Mouse (Mus musculus) megakaryocyte, adult 5-6 weeks (primary cell): ENCODE results near the gene Tns4. TPM values are rescaled to one million over a fixed set of nuclear protein-coding genes. Genes with fewer than 3 reads are reported as not detected.

Source experiments
- ATAC-seq: 2 replicates; pipeline ENCODE4 v1.8.0; 2016; ENCODE audit warnings: mild to moderate bottlenecking, inconsistent platforms; ENCODE audit not compliant: poor library complexity, severe bottlenecking
- total RNA-seq, 2 experiments: library from RNA; stranded (forward) in 1 of 2; stranded (reverse) in 1 of 2; fragments of 153-499, 151-499 nt in 1 of 2; fragments of 221-1000, 200-1000 nt in 1 of 2; gene quantifications; 2 replicates each; pipeline versions ENCODE4 v1.2.3 to v1.2.4; 2015 to 2017

The Tns4 gene
- total RNA-seq, 2 experiments from 2014 or later = 4.6 to 8.6 TPM

DNA sequence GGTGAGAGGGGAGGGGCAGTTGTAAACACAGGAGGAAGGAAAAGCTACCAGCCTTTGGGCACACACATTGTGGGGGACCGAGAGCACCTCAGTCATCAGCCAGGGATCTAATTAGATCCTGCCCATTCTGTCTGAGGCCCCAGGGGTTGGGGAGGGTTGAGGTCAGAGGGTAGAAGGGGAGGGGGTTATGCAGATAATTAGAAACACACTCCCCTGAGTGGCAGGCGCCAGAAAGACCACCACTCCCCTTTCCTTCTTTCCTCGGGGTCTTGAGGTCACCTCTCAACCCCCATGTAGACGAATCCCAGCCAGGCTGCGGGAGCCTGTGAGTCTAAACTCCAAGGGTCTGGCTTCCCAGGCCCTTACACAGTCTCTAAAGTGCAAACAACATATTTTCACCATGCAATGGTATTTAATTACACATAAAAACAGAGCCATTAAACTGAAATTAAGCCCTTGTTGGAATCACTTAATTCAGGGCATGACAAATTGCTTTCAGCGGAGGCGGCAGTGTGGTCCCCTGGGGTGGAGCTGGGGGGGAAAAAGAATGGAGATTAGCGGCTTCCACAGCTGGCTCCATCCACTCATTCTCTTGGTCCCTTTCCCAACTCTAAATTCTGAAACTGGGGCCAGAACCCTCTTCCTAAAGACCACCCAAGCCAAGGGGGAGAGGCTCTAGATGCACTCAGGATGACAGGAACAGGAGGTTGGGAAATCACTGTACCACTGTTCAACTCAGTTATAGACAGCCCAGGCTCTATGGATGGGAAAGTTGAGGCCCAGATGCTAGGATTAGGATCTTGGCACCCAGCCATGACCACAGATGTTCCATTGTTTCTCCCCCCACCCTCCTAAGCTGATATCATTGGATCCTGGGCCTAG, 33.3 kb downstream of the Tns4 start:
- no peak for ATAC-seq

DNA sequence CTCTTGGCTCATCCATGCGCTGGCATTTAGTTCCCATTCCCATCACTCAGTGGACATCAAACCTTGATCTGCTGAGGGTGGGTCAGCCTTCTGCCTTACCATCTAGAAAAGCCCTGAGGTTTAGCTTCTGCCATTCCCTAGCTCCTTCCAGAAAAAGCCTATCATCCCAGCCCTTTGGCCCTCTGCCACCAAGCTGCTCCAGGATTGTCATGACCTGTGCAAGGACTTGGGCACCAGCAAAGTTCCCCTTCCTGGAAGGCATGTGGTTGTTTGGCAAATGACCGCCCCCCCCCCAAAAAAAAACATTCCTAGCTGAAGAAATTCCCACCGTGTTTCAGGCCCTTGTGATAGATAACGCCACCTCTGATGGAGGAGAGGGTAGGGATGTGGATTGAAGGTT, 34.0 kb downstream of the Tns4 start:
- no peak for ATAC-seq

DNA sequence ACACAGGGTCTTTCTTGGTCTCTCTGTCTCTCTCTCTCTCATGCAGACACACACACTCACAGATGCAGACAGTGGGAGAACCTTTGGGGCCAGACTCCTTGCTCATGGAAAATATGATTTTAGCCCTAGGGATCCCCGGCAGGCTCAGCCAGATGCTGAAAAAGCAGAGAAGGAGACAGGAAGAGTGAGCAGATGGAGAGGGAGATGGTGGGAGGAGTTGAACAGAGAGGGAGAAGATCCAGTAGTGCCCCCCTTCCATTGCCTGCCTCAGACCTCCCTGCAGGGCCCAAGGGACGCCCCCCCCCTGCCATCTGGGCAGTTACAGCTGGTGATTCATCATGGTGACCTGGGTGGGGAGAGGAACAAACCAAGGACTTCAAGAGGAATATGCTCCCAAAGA, 41.5 kb downstream of the Tns4 start:
- no peak for ATAC-seq

DNA sequence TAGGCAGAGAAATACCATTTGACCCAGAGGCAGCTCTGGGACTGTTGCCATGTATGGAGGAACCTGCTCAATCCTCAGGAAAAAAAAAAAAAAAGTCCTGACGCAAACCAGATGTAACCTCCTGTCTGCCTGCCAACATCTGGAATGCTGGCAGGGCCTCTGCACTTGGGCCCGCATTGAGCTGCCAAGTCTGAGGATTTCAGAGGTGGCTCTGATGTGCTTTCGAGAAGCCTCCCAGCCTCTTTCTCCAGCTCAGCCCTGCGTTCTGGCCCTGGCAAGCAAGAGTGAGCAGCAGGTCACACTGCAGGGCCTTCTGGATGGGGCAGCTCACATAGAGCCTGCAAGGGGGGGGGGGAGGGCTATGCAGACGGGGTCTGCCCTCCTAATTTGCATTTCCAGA, 42.0 kb downstream of the Tns4 start:
- ATAC-seq = no peak

DNA sequence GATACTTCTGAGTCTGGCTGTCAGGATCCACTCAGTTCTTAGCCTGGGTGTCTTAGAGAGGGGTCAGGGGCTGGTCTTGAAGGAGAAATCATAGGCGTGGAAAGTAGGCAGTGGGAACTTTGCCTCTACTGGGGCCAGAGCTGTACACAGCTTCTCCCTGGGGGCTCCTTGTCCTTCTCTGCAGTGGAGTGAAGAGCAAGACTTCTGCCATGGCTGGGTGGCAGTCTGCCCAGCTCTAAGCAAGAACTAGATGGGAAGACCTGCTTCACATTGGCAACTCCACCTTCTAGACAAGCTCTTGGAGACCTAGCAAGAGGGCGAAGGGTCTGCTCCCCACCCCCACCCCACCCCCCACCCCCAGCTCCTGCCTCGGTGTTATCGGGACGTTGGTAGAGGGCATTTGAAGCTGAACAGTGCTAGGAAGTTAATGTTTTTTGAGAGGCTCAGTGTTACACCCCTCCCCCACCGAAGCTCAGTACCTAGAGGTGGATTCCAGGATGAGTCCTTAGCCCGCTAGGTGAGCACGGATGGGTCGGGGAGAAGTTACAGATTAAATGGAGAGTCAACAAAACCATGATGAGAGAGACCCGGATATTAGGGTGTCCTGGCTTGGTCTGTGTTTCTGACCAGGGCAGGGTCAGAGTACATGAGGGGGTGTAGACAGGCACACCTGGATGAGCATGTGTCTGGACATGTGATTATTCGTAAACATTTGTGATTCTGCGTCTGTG, 43.8 kb downstream of the Tns4 start:
- ATAC-seq = no peak

DNA sequence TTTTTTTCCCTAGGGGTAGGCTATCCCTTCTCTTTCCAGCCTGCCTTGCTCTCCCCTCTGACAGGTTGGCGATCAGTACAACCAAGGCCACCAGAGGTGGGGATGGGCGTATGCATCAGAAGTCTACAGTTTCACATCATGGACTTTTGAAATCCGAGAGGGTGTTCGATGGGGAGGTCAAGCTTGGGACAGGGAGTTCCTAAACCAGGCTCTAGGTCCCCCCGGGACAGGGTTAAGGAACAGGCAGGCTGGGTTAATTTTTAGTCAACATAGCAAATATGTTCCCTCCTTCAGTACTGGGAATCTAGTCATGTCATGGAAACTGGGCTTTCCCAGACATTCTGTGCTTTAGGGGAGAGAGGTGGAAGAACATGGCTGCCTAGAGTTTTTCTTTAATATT, 44.8 kb downstream of the Tns4 start:
- no peak for ATAC-seq

DNA sequence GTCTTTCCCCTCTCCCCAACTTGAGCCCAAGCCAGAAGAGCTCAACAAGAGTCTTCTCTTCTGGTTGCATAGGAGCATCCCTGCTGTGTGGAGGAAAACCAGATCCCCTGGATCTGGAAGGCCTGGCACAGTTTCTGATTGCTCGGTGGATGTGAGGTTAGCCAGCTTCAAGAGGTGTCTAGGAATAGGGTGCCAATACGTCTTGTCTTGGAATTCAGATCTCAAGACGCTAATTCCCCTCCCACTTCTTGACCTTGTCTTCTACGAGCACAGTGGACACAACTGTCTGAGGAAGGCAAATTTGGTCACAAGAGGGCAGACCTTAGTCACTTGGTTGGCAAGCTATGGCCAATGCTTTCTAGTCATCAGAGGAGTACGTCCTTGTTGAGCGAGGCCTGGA, 45.5 kb downstream of the Tns4 start:
- no peak for ATAC-seq

DNA sequence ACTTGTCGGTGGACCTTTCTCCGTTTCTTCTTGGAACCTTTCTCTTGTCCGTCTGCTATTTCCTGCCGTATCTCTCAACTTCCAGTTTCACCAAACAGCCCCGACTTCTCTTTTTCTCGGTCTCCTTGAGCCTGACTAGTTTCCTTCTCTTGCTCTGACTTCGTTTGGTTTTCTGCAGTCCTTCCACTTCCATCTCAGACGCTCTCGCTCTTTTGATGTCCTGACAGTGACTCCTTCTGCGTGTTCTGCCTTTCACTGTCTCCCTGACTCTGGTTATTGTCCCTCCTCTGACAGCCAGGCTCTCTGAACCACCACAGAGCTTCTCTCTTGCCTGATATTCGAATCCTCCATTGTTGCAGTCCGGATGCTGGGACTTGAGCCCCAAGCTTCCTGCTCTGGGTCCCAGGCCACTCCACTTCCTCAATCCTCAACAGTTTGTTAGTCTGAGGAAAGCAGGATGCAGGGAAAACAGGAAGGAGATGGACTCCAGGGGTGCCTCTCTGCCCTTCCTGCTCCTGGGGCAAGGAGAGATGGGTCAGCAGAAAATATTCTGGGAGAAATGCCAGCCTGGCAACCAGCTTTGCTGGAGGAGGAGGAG, 46.2 kb downstream of the Tns4 start:
- peak; percentile 58 for ATAC-seq

DNA sequence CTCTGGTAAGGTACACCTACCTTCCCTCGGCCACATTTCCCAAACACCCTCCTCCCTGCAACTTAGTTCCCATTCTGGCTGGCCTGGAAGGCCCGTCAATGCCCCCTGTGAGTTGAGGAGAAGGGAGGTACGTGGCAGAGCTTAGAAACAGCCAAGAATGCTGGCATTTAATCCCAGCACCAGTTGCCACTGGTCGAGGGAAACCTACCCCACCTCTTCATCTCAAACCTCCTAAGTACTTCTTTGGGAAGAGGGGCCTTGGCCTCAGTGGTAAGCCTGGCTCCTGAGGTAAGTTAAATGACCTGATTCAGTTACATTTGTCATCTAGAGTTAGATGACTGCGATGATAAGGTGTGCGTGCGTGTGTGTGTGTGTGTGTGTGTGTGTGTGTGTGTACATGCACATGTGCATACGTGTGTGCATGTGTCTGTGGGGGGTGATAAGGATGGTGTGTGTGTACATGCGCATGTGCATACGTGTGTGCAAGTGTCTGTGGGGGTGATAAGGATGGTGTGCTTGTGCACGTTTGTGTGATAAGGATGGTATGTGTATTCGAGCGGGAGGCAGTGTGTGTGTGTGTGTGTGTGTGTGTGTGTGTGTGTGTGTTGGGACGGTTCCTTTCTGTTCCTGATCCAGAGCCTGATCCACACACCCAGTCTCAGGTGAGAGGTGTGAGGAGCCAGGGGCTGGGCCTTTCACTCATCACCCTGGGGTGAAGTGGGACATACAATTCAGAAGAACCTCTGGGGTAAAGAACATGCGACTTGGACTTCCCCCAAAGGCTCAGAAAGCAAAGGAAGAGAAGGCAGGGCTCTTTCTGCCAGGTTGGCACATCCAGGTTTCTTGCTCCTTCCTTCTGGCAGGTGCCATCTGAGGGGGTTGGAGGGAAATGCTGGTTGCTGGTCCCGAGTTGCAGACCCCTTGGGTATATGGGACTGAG, 47.0 kb downstream of the Tns4 start:
- ATAC-seq = 0 out of 2 replicates have a peak, but pooled peaks have one; percentile 1

DNA sequence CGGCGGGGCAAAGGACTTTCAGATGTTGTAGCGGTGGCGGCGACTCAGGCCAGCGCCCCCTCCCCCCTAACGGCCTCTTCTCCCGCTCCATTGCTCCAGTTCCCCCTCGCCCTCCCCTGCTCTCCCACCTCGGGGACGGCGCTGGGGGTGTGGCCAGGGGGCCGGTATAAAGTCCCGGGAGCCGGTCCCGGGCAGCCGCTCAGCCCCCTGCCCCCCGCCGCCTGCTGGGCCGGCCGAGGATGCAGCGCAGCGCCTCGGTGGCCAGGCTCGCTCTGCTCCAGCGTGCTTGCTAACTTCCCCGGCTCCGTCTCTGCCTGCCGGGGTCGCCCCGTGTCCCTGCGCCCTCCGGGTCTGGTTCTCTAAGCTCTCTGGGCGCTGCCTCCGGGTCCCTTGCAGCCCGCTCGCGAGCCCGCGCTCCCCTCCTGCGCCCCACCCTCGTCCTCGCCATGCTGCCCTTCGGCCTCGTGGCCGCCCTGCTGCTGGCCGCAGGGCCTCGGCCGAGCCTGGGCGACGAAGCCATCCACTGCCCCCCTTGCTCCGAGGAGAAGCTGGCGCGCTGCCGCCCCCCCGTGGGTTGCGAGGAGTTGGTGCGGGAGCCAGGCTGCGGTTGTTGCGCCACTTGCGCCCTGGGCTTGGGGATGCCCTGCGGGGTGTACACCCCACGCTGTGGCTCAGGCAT, 47.9 kb downstream of the Tns4 start, which contains the start of gene Igfbp4:
Gene Igfbp4, plus strand, starts transcription at position 194 of the 679 bp plus-strand sequence.
- ATAC-seq = peak; percentile 16

DNA sequence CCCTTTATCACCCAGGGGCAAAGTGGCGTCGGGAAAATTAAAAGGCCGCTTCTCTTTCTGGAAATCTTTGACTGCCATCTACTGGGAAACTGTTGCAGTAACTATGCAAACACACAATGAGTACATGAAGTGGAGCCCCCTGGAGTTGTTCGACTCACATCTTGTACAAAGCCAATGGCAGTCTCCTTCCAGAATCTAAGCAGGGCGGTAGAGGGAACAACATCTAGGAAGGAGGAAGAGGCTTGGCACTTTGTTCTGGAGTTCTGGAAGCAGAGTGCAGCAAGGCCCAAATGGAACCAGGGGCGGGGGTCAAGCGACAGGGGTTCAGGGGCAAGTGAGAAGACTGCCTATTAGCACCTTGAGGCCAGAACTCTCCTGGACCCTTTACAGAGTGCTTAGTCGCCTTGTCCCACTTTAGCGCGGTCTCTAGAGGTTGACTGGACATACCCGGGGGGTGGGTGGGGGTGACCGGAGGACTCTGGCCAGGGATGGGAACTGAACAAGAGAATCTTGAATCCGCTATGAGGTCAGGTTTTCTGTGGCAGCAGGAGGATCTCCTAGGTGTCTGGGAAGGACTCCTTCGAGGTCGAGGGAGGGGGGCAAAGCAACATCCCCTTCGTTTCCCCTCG, 48.6 kb downstream of the Tns4 start:
- ATAC-seq = no peak

DNA sequence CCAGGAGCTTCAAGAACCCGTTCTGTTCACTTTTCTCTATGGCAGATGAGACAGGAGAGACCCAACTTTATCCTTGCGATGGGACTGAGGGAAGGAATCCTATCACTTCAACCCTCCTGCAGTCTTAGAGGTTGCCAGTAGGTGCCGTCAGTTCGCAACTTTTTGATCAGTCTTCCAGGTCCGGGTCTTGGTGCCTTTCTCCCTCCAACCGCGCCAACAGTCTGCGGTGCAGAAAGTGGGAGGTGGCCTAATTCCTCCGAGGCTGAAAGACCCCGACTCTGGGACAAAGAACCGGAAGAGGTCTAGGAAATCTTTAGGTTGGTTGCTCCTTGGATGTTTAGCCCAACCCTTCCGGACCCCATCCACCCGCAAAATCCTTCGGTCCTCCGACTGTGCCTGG, 49.3 kb downstream of the Tns4 start:
- peak; percentile 67 for ATAC-seq

DNA sequence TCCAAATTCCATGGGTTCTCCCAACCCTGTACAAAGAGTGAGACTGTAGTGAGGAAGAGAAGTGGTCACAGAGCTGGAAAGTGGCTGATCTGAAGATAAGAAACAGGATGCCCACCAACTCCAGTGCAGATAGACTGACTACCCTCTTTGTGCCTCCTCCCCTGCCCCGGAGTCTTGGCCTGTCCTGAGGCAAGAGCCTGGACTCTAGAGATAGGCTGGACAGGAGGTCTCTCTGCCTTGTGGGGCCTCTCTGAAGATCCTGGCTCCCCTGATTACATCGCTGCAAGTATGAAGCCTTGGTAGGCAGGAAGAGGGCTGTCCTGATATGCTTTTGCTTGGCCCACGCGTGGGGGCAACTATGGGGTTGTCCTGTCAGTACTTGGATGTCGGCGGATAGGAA, 52.9 kb downstream of the Tns4 start:
- ATAC-seq = no peak

DNA sequence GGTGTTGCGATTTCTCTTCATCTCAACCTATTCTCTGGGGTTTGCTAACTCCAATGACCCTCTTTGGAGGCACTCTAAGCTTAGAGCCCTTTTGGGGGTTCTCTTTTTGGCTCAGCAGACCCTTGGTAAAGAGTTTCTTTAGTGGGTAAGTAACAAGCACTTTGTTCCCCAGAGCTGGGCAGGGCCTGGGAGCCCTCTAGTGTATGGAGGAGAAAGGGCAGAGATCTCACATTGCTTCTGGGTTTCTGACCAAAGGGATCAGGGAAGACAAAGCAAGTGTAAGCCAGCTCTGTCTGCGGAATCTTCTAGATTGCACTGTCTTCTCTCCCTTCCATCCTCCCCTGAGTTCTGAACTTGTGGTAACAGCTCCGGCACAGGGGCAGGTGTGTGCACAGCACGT, 53.8 kb downstream of the Tns4 start:
- no peak for ATAC-seq

DNA sequence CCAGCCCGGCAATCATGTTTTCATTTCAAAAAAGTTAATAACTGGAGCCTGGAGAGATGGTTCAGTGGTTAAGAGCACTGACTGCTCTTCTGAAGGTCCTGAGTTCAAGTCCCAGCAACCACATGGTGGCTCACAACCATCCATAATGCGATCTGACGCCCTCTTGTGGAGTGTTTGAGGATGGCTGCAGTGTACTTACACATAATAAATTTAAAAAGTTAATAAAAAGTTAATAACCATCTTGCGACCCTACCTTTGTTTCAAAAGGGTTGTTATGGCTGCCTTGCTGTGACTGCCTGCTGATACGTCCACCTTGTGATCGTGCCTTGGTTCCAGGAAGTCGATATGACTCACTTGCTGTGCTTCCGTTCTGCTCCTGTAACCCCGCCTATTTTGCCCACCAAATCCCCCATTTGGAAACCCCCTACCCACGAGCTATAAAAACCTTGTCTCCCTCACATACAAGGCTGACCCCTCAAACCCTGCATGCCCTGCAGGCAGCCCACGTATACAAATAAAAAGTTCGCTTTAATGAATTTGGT, 62.1 kb downstream of the Tns4 start:
- ATAC-seq = no peak

DNA sequence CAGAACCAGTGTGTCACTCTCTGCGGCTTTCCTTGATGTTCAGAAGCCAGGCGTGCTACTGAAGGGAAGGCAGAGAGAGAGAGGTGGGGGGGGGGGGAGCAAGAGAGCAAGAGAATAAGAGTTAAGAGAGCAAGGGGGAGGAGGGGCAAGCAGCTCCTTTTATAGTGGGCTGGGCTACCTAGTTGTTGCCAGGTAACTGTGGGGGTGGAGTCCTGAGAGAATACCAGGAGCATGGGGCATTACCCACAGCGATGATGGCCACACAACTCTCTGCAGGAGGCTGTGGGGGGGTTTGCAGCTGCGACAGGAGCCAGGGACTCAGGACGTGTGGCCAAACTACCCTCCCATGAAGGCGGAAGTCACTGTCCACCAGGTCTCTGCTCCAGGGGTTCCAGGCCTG, 63.2 kb downstream of the Tns4 start:
- ATAC-seq = no peak

DNA sequence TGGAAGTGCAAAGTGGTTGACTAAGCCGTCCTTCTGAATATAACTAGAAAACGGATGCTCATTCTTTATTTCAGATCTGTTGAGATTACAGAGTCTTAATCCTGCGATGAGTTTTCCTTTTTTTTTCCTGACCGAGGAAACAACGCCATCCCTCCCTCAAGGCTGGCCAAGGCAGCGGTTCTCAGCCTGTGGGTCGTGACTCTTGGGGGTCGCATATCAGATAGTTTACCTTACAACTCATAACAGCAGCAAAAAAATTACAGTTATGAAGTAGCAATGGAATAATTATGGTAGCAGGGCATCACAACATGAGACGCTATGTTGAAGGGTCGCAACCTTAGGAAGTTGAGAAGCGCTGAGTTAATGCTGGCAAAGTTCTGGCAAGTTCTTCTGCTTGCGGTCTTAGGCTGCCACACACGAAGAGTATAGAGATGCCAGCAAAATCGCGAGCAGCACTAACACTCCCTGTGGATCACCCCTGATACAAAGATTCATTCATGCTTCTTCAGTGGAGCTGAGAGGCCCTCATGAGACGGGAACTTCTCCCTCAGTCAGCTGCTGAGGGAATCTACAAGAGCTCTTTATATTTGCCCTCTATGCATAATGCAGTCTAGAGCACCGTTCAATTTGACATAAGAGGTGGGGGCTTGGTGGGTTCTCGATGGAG, 64.5 kb downstream of the Tns4 start:
- ATAC-seq = no peak
